Mouse (Mus musculus): ENCODE results near the gene Jpt1. TPM values are rescaled to one million over a fixed set of nuclear protein-coding genes. Genes with fewer than 3 reads are reported as not detected.

Jpt1 gene
- polyA plus RNA-seq (2014; fragmentation: Nextera tagmentation; extraction: Ambion mirVana): 435 and 437 TPM in 2 replicates

- 0 out of 2 replicates have a peak, but pooled peaks cover 2% of the 10 kb centered on the region for H3K36me3 ChIP-seq (ENCODE audit: control insufficient read depth, insufficient read depth, low read length)
- peak within 1 kb of the TSS; percentile 99 for H3K4me3 ChIP-seq (ENCODE audit: low read depth, low read length)
- peak within 1 kb of the TSS; percentile 87 for H3K4me2 ChIP-seq
- H3K9me3 ChIP-seq (ENCODE audit: control insufficient read depth, low read length): no peaks in the 10 kb centered on the region
- H3K27me3 ChIP-seq (replicated peaks; ENCODE audit: control insufficient read depth, insufficient read depth, low read length): no peaks in the 10 kb centered on the region
- WGBS: under 1% methylated on average over 24 of the region's 24 CpGs
- peak within 1 kb of the TSS; percentile 91 for H3K27ac ChIP-seq (ENCODE audit: low read depth, low read length)
- DNase-seq (ENCODE audit: low spot score): peak; percentile 95
- H3K4me1 ChIP-seq (replicated peaks; ENCODE audit: control insufficient read depth, insufficient read depth, low read length): peaks cover 45% of the 10 kb centered on the region
- ATAC-seq (replicated peaks; ENCODE audit: low FRiP score): peak; percentile 91
- peak within 1 kb of the TSS; percentile 99 for H3K9ac ChIP-seq (ENCODE audit: low read depth, low read length)
Observed at GRCm38 (mm10) chr11:115514238-115514663, at the start of gene Jpt1. Jpt1 (minus strand) TSS chr11:115514387.

DNA sequence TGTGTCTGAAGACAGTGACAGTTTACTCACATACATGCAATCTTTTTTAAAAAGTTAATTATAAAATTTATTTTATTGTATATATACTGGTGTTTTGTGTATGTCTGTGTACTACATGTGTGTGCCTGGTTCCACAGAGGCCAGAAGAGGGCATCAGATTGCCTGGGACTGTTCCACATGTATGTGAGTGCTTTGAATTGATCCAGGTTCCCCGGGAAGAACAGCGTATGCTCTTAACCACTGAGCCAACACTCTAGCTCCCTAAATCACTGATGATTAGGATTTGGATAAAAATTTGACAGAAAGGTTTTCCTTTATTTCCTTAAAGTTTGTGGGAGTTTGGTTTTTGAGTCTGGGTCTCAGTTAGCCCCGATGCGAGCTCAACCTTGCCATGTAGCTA lies 49.2 kb upstream of the Jpt1 start:
- H3K4me1 ChIP-seq (replicated peaks; ENCODE audit: control insufficient read depth, insufficient read depth, low read length): peaks cover 7% of the 10 kb centered on the region
- ATAC-seq (replicated peaks; ENCODE audit: low FRiP score) (peak; percentile 61; the same call in 1 of the 2 replicates), DNase-seq (ENCODE audit: low spot score) (no peak)
- whole genome bisulfite sequencing: 34% methylated on average over 4 of the region's 4 CpGs
- peak overlapping the region; percentile 86 for H3K4me2 ChIP-seq
- peaks cover 24% of the 10 kb centered on the region for H3K36me3 ChIP-seq (ENCODE audit: control insufficient read depth, insufficient read depth, low read length)
- H3K4me3 ChIP-seq (ENCODE audit: low read depth, low read length): peak overlapping the region; percentile 82
- H3K27ac ChIP-seq (ENCODE audit: low read depth, low read length): peak overlapping the region; percentile 70
- peak overlapping the region; percentile 62 for H3K9ac ChIP-seq (ENCODE audit: low read depth, low read length)
- no peaks in the 10 kb centered on the region for H3K9me3 ChIP-seq (ENCODE audit: control insufficient read depth, low read length)
- H3K27me3 ChIP-seq (replicated peaks; ENCODE audit: control insufficient read depth, insufficient read depth, low read length): no peaks in the 10 kb centered on the region

DNA sequence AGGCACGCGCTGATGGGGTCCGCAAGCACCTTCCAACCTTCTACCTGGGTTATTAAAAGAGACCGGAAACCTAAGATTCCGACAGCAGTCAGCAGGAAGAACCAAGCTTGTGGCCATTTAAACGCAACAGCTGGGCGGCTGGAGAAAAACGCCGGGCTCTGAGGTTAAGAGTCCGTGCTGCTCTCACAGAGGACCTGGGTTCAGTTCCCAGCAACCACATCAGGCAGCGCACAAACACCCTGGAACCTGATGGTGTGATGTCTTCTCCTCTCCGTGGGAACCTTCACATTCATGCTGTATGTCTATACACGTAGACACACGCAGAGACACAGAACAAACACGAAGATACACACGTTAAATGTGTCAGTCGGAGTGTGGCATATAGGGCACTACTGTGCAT lies 41.5 kb upstream of the Jpt1 start:
- Histone ChIP-seq H3K9ac (ENCODE audit: low read depth, low read length) (no peak overlapping the region), H3K4me3 (ENCODE audit: low read depth, low read length) (no peak overlapping the region), H3K27me3 (replicated peaks; ENCODE audit: control insufficient read depth, insufficient read depth, low read length) (no peaks in the 10 kb centered on the region), H3K4me1 (replicated peaks; ENCODE audit: control insufficient read depth, insufficient read depth, low read length) (no peaks in the 10 kb centered on the region), H3K9me3 (ENCODE audit: control insufficient read depth, low read length) (no peaks in the 10 kb centered on the region), H3K4me2 (no peak overlapping the region), H3K27ac (ENCODE audit: low read depth, low read length) (no peak overlapping the region), H3K36me3 (ENCODE audit: control insufficient read depth, insufficient read depth, low read length) (no peaks in the 10 kb centered on the region)
- no peak for DNase-seq (ENCODE audit: low spot score)
- WGBS: 75% methylated on average over 17 of the region's 17 CpGs
- no peak for ATAC-seq (replicated peaks; ENCODE audit: low FRiP score)

DNA sequence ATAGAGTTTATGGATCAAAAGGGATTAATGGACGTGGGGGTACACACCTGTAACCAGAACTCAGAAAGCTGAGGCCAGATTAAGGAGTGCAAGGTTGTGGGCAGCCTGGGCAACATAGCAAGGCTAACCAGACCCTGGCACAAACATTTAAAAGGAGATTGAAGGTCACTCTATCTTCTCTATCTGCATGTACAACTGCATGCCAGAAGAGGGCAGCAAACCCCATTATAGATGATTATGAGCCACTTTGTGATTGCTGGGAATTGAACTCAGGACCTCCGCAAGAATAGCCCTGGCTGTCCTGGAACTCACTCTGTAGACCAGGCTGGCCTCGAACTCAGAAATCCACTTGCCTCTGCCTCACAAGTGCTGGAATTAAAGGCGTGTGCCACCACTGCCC lies 38.6 kb upstream of the Jpt1 start:
- 61% methylated on average over 4 of the region's 4 CpGs for WGBS
- H3K4me2 ChIP-seq: no peak overlapping the region
- no peaks in the 10 kb centered on the region for H3K9me3 ChIP-seq (ENCODE audit: control insufficient read depth, low read length)
- H3K9ac ChIP-seq (ENCODE audit: low read depth, low read length): no peak overlapping the region
- DNase-seq (ENCODE audit: low spot score): no peak
- no peak overlapping the region for H3K27ac ChIP-seq (ENCODE audit: low read depth, low read length)
- no peaks in the 10 kb centered on the region for H3K4me1 ChIP-seq (replicated peaks; ENCODE audit: control insufficient read depth, insufficient read depth, low read length)
- no peak for ATAC-seq (replicated peaks; ENCODE audit: low FRiP score)
- H3K27me3 ChIP-seq (replicated peaks; ENCODE audit: control insufficient read depth, insufficient read depth, low read length): no peaks in the 10 kb centered on the region
- no peaks in the 10 kb centered on the region for H3K36me3 ChIP-seq (ENCODE audit: control insufficient read depth, insufficient read depth, low read length)
- no peak overlapping the region for H3K4me3 ChIP-seq (ENCODE audit: low read depth, low read length)

GRCm38 (mm10) chr11:115543571-115543970 lies 29.4 kb upstream of the Jpt1 start:
- no peak for DNase-seq (ENCODE audit: low spot score)
- no peaks in the 10 kb centered on the region for H3K27me3 ChIP-seq (replicated peaks; ENCODE audit: control insufficient read depth, insufficient read depth, low read length)

DNA sequence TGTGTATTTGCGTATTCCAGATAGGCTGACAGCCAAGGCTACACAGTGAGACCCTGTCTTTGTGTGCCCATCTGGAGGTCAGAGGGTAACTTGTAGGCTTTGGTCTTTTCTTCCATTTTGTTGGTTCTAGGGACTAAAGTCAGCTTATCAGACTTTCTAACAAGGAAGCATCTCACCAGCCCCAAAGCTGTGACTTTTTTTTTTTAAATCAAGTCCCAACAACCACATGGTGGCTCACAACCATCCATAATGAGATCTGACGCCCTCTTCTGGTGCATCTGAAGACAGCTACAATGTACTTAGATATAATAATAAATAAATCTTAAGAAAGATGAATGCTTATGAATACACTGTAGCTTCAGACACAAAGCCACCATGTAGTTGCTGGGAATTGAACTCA lies 23.9 kb upstream of the Jpt1 start:
- peaks cover 11% of the 10 kb centered on the region for H3K36me3 ChIP-seq (ENCODE audit: control insufficient read depth, insufficient read depth, low read length)
- H3K27ac ChIP-seq (ENCODE audit: low read depth, low read length): no peak overlapping the region
- no peak overlapping the region for H3K4me2 ChIP-seq
- WGBS: 48% methylated on average over 2 of the region's 2 CpGs
- no peak overlapping the region for H3K4me3 ChIP-seq (ENCODE audit: low read depth, low read length)
- DNase-seq (ENCODE audit: low spot score): no peak
- H3K9ac ChIP-seq (ENCODE audit: low read depth, low read length): no peak overlapping the region
- no peaks in the 10 kb centered on the region for H3K9me3 ChIP-seq (ENCODE audit: control insufficient read depth, low read length)
- H3K4me1 ChIP-seq (replicated peaks; ENCODE audit: control insufficient read depth, insufficient read depth, low read length): peaks cover 19% of the 10 kb centered on the region
- H3K27me3 ChIP-seq (replicated peaks; ENCODE audit: control insufficient read depth, insufficient read depth, low read length): no peaks in the 10 kb centered on the region
- no peak for ATAC-seq (replicated peaks; ENCODE audit: low FRiP score)

More at GRCm38 (mm10) chr11:115543571-115543970, 29.4 kb upstream of the Jpt1 start:
- no peak overlapping the region for H3K4me3 ChIP-seq (ENCODE audit: low read depth, low read length)
- no peak overlapping the region for H3K27ac ChIP-seq (ENCODE audit: low read depth, low read length)
- no peaks in the 10 kb centered on the region for H3K36me3 ChIP-seq (ENCODE audit: control insufficient read depth, insufficient read depth, low read length)
- H3K9me3 ChIP-seq (ENCODE audit: control insufficient read depth, low read length): no peaks in the 10 kb centered on the region
- 67% methylated on average over 4 of the region's 4 CpGs for WGBS
- ATAC-seq (replicated peaks; ENCODE audit: low FRiP score): no peak
- H3K4me1 ChIP-seq (replicated peaks; ENCODE audit: control insufficient read depth, insufficient read depth, low read length): no peaks in the 10 kb centered on the region
- H3K4me2 ChIP-seq: no peak overlapping the region
- no peak overlapping the region for H3K9ac ChIP-seq (ENCODE audit: low read depth, low read length)

- Histone ChIP-seq H3K36me3 (ENCODE audit: control insufficient read depth, insufficient read depth, low read length) (peaks cover 20% of the 10 kb centered on the region), H3K4me1 (replicated peaks; ENCODE audit: control insufficient read depth, insufficient read depth, low read length) (peaks cover 21% of the 10 kb centered on the region), H3K27ac (ENCODE audit: low read depth, low read length) (peak overlapping the region; percentile 100), H3K4me3 (ENCODE audit: low read depth, low read length) (peak overlapping the region; percentile 99; the same call in 1 of the 2 replicates), H3K27me3 (replicated peaks; ENCODE audit: control insufficient read depth, insufficient read depth, low read length) (no peaks in the 10 kb centered on the region), H3K9ac (ENCODE audit: low read depth, low read length) (peak overlapping the region; percentile 20), H3K9me3 (ENCODE audit: control insufficient read depth, low read length) (no peaks in the 10 kb centered on the region), H3K4me2 (peak overlapping the region; percentile 88)
- ATAC-seq (replicated peaks; ENCODE audit: low FRiP score) (no peak), DNase-seq (ENCODE audit: low spot score) (no peak)
- 88% methylated on average over 10 of the region's 10 CpGs for WGBS
Observed at GRCm38 (mm10) chr11:115536856-115537568, 22.8 kb upstream of the Jpt1 start.

- Histone ChIP-seq H3K4me3 (ENCODE audit: low read depth, low read length) (peak within 1 kb of the TSS; percentile 99), H3K9ac (ENCODE audit: low read depth, low read length) (peak within 1 kb of the TSS; percentile 99), H3K36me3 (ENCODE audit: control insufficient read depth, insufficient read depth, low read length) (peaks cover 26% of the 10 kb centered on the region), H3K4me2 (peak within 1 kb of the TSS; percentile 88), H3K27ac (ENCODE audit: low read depth, low read length) (peak within 1 kb of the TSS; percentile 100), H3K4me1 (replicated peaks; ENCODE audit: control insufficient read depth, insufficient read depth, low read length) (peaks cover 21% of the 10 kb centered on the region), H3K27me3 (replicated peaks; ENCODE audit: control insufficient read depth, insufficient read depth, low read length) (no peaks in the 10 kb centered on the region), H3K9me3 (ENCODE audit: control insufficient read depth, low read length) (no peaks in the 10 kb centered on the region)
- peak; percentile 98 for DNase-seq (ENCODE audit: low spot score)
- 1% methylated on average over 57 of the region's 70 CpGs for WGBS
- peak; percentile 87 for ATAC-seq (replicated peaks; ENCODE audit: low FRiP score)
Observed at GRCm38 (mm10) chr11:115536038-115536681, 22.0 kb upstream of the Jpt1 start, which contains the start of gene Sumo2. Sumo2 (minus strand) TSS chr11:115536276.
